Mouse (Mus musculus) lung, embryonic 16.5 days (tissue): ENCODE data around the gene Slc30a5. TPM values are rescaled to one million over a fixed set of nuclear protein-coding genes. Genes with fewer than 3 reads are reported as not detected.
A peak's percentile ranks its signal among the peaks of the same experiment; 100 is the strongest.
"Not testable (repeated sequence)": the region's sequence is repeated elsewhere in the genome, so short reads cannot be mapped to it uniquely, and the experiment has no call there.

ENCODE experiments used
- ATAC-seq: fragments of 200-750 bp; cut with Nextera tagmentation; 2 replicates; pipeline ENCODE4 v1.8.0; 2017; ENCODE audit warnings: low read depth, mild to moderate bottlenecking, moderate library complexity
- H3K27ac ChIP-seq: fragments of 300-500 bp; sonication (generic); 2 replicates; pipeline ENCODE4 v1.5.1; 2014; ENCODE audit warnings: mild to moderate bottlenecking, control low read depth, low read length
- H3K27me3 ChIP-seq: fragments of 300-500 bp; sonication (generic); 2 replicates; pipeline ENCODE4 v1.6.1; 2014; ENCODE audit warnings: low read depth, low read length, mixed read lengths; ENCODE audit not compliant: control insufficient read depth, insufficient read depth
- H3K36me3 ChIP-seq: fragments of 300-500 bp; sonication (generic); 2 replicates; pipeline ENCODE4 v1.6.1; 2014; ENCODE audit warnings: low read length; ENCODE audit not compliant: control insufficient read depth, insufficient read depth
- H3K4me1 ChIP-seq: fragments of 300-500 bp; sonication (generic); replicated peaks from 2 replicates; pipeline ENCODE4 v1.6.1; 2014; ENCODE audit warnings: low read length, mixed read lengths; ENCODE audit not compliant: control insufficient read depth, insufficient read depth
- H3K4me2 ChIP-seq: fragments of 300-500 bp; sonication (generic); 2 replicates; pipeline ENCODE4 v1.6.1; 2014; ENCODE audit warnings: low read depth, low read length, control low read depth
- H3K4me3 ChIP-seq: fragments of 300-500 bp; sonication (generic); 2 replicates; pipeline ENCODE4 v1.5.1; 2014; ENCODE audit warnings: mild to moderate bottlenecking, low read length, control low read depth
- H3K9ac ChIP-seq: fragments of 300-500 bp; sonication (generic); 2 replicates; pipeline ENCODE4 v1.6.1; 2014; ENCODE audit warnings: low read length, control low read depth
- H3K9me3 ChIP-seq: fragments of 300-500 bp; sonication (generic); 2 replicates; pipeline ENCODE4 v1.6.1; 2016; ENCODE audit warnings: low read length; ENCODE audit not compliant: control insufficient read depth
- WGBS: fragments of 180-500 bp; shearing (Covaris S2); extraction: QIAGEN DNeasy Blood & Tissue Kit; methylation state at CpG from one replicate; pipeline ENCODE4 v1.1.7; 2014; 5-methylcytosine and 5-hydroxymethylcytosine counted together
- polyA plus RNA-seq: library from polyadenylated mRNA; unstranded; fragments of >200 nt; fragmentation: Nextera tagmentation; extraction: Ambion mirVana; gene quantifications from 2 replicates; pipeline ENCODE4 v1.2.1, GENCODE M21; 2015

Slc30a5 gene
- polyA plus RNA-seq, 1 experiment from 2014 or later: 46.2 TPM

DNA sequence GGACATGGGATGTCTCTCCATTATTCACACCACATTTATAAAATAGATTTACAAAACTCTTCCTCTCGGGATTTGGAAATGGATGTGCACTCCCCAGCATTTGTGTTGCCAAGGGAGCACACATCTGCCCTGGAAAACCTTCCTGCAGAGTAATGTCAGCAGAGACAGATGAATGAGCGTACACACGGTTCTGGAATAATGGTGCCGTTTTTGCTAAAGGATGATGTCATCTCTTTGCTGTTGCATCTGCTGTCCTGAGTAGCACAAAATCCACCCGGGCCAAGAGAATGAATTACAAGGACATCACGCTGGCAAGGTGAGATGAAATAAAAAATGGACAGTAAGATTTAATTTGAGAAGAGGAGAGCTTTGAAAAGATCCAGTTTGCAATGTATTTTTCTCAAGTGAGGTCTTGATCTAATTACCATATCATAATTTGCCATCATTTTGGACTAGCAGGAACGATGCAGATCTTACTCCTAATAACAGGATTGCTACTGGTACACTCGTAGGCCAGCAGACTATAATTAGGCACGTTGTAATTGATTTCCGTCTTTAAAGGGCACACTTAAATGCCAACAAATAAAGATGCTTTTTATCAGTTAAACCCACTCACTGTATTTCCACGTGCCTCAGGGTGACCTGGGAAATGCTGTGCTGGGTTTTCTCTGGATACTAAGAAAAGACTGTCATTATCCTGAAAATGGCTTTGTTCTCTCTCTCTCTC is 38.4 kb upstream of the Slc30a5 start:
- 50% methylated on average over 11 of the region's 11 CpGs for WGBS
- Histone ChIP-seq H3K27me3 (no peaks in the 10 kb centered on the region), H3K36me3 (no peaks in the 10 kb centered on the region), H3K9ac (no peak overlapping the region), H3K4me1 (0 out of 2 replicates have a peak, but pooled peaks cover 3% of the 10 kb centered on the region), H3K4me3 (no peak overlapping the region), H3K4me2 (no peak overlapping the region), H3K27ac (no peak overlapping the region), H3K9me3 (no peaks in the 10 kb centered on the region)
- no peak for ATAC-seq

DNA sequence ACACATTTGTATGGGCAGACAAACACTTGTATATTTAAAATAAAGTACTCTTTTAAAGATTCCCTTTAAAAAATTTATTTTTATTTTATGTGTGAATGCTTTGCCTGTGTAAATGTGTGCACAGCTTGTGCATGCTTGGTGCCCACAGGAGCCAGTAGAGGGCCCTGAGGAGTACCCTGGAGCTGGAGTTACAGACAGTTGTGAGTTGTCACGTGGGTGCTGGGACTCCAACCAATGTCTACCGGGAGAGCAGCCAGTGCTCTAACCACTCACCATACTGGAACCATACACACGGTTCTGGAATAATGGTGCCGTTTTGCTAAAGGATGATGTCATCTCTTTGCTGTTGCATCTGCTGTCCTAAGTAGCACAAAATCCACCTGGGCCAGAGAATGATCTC is 36.6 kb upstream of the Slc30a5 start:
- Histone ChIP-seq H3K36me3 (no peaks in the 10 kb centered on the region), H3K27me3 (no peaks in the 10 kb centered on the region), H3K9me3 (no peaks in the 10 kb centered on the region), H3K4me2 (no peak overlapping the region), H3K9ac (no peak overlapping the region), H3K4me1 (peaks cover 6% of the 10 kb centered on the region; the same call in 1 of the 2 replicates), H3K27ac (no peak overlapping the region), H3K4me3 (no peak overlapping the region)
- no peak for ATAC-seq
- WGBS: 73% methylated on average over 4 of the region's 4 CpGs

DNA sequence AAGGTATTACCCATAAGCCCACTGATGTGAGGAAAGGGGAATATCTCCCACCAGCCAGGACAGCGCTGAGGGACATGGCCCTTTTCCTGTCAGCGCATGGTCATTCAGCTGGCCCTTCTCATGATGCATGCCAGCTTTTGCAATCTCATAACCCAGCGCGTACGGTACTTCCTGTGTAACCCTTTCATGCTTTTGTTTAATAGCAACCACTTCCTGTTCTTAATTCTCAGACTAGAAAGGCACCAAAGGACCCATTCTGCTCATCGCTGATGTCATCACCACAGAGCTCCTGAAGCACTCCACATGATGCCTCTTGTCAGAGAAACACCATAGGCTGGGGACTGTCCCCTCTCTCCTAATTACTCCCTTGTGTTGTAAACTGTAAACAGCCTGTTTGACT is 33.1 kb upstream of the Slc30a5 start:
- WGBS: 40% methylated on average over 6 of the region's 6 CpGs
- H3K4me2 ChIP-seq: no peak overlapping the region

DNA sequence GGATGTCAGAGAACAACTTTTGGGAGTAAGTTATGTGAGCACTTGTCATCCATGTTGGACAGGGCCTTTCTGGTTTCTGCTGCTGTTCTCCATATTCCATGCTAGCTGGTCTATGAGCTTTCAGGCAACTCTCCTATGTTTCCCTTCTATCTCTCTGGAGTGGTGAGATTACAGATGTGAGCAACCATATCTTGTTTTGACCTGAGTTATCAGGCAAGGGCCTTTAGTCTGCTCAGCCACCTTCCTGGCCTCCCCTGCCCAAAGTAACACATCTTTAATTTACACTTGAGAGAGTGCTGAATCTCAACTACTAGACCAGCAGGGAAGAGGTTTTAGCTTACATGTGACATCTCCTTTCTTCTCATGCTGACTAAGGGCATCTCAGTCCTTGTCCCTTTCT is 32.5 kb upstream of the Slc30a5 start:
- peaks cover 6% of the 10 kb centered on the region; the same call in 1 of the 2 replicates for H3K4me1 ChIP-seq
- no peak for ATAC-seq
- H3K9ac ChIP-seq: no peak overlapping the region
- H3K4me2 ChIP-seq: no peak overlapping the region
- H3K36me3 ChIP-seq: no peaks in the 10 kb centered on the region
- H3K27ac ChIP-seq: peak overlapping the region; percentile 45; the same call in 1 of the 2 replicates
- no peaks in the 10 kb centered on the region for H3K27me3 ChIP-seq
- no peaks in the 10 kb centered on the region for H3K9me3 ChIP-seq
- no peak overlapping the region for H3K4me3 ChIP-seq

More for the DNA sequence above, 33.1 kb upstream of the Slc30a5 start:
- Histone ChIP-seq H3K27ac (peak overlapping the region; percentile 45; the same call in 1 of the 2 replicates), H3K9ac (no peak overlapping the region), H3K4me1 (peaks cover 6% of the 10 kb centered on the region; the same call in 1 of the 2 replicates), H3K9me3 (no peaks in the 10 kb centered on the region), H3K27me3 (no peaks in the 10 kb centered on the region), H3K36me3 (no peaks in the 10 kb centered on the region), H3K4me3 (no peak overlapping the region)
- peak; percentile 89 for ATAC-seq

DNA sequence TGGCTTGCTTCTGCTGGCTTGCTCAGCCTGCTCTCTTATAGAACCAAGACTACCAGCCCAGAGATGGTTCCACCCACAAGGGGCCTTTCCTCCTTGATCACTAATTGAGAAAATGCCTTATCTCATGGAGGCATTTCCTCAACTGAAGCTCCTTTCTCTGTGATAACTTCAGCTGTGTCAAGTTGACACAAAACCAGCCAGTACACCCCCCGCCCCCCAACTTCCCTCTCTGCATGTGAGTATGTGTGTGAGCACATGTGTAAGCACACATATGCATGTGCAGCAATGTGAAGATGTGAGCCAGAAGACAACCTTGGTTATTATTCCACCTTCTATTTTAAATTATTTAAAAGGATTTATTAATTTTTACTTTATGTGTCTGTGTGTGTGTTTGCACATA is 30.7 kb upstream of the Slc30a5 start:
- not testable (repeated sequence) for H3K9me3 ChIP-seq, H3K4me2 ChIP-seq
- WGBS: 96% methylated on average over 1 of the region's 1 CpGs

DNA sequence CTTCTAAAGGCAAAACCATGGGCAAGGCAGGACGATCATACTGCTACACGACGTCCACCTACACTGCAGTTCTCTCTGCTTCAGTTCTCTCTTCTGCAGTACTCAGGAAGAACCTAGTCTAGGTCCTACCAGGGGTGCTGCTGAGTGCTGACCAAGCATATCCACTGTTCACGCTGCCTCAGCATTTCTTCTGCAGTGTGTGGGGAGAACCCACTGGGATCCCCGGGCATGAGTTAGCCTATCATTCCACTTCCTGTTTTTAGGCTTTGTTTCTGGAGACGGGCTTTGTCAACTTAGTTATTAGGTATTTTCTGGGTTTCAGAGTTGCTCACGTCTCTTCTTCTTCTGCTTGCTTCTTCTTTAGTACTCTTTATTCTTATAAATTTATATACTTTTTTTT is 25.9 kb upstream of the Slc30a5 start:
- WGBS: 83% methylated on average over 7 of the region's 7 CpGs
- H3K27ac ChIP-seq: no peak overlapping the region
- ATAC-seq: no peak

More for the DNA sequence above, 30.7 kb upstream of the Slc30a5 start:
- H3K4me3 ChIP-seq, ATAC-seq, H3K27me3 ChIP-seq, H3K4me1 ChIP-seq, H3K27ac ChIP-seq, H3K9ac ChIP-seq, H3K36me3 ChIP-seq: not testable (repeated sequence)

DNA sequence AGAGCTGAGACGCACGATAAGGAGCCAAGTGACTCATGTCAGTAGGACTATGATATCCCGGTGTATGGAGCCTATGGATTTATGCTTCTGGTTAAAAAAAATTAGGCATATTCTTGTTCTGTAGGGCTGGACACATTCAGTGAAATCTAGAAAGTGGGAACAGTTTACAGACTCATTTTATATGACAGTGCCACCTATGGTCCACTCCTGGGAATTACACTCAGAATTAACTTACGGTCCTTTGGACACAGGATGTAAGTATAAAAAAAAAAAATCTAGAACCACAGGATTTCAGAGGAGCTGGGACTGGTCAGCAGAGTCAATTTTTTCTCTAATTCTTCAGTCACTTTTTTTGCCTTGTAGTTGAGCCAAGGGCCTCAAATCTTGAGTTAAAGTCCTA is 20.9 kb upstream of the Slc30a5 start:
- WGBS: 40% methylated on average over 4 of the region's 4 CpGs
- Histone ChIP-seq H3K36me3 (no peaks in the 10 kb centered on the region), H3K4me3 (no peak overlapping the region), H3K4me2 (no peak overlapping the region), H3K27ac (no peak overlapping the region), H3K27me3 (no peaks in the 10 kb centered on the region), H3K4me1 (no peaks in the 10 kb centered on the region), H3K9ac (no peak overlapping the region), H3K9me3 (no peaks in the 10 kb centered on the region)
- no peak for ATAC-seq

More for the DNA sequence above, 25.9 kb upstream of the Slc30a5 start:
- no peaks in the 10 kb centered on the region for H3K4me1 ChIP-seq
- no peak overlapping the region for H3K4me3 ChIP-seq
- no peaks in the 10 kb centered on the region for H3K9me3 ChIP-seq
- H3K4me2 ChIP-seq: no peak overlapping the region
- H3K27me3 ChIP-seq: no peaks in the 10 kb centered on the region
- H3K9ac ChIP-seq: no peak overlapping the region
- no peaks in the 10 kb centered on the region for H3K36me3 ChIP-seq

DNA sequence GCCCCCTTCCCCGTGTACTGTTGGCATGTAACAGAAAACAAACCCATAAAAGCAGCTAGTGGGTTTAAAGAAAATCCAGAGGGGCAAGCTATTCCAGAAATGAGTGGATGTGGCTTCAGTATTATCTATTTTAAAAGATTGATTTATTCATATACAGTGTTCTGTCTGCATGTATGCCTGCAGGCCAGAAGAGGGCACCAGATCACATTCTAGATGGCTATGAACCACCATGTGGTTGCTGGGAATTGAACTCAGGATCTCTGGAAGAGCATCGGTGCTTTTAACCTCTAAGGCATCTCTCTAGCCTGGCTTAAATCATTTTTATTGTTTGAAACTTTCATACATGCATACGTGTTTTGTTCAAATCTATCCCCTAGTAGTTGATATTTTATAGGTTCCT is 19.9 kb upstream of the Slc30a5 start:
- ATAC-seq: no peak
- H3K4me2 ChIP-seq: no peak overlapping the region
- 73% methylated on average over 3 of the region's 3 CpGs for WGBS
- H3K27me3 ChIP-seq: no peaks in the 10 kb centered on the region
- H3K4me3 ChIP-seq: no peak overlapping the region
- H3K27ac ChIP-seq: no peak overlapping the region
- no peaks in the 10 kb centered on the region for H3K4me1 ChIP-seq
- H3K36me3 ChIP-seq: no peaks in the 10 kb centered on the region
- no peaks in the 10 kb centered on the region for H3K9me3 ChIP-seq
- no peak overlapping the region for H3K9ac ChIP-seq

DNA sequence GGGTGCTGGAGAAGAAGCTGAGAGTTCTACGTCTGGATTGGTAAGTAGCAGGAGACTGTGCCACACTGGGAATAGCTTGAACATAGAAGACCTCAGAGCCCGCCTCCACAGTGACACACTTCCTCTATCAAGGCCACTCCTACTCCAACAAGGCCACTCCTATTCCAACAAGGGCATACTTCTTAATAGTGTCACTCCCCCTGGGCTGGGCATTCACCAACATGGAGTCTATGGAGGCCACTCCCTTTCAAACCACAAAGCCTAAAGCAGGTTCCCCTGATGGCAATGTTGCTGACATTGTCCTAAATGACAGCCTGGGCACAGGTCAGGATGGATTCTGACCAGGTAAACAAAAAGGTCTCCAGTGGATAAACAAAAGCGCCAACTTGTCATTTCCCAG is 15.9 kb upstream of the Slc30a5 start:
- H3K4me1 ChIP-seq: no peaks in the 10 kb centered on the region; the same call in 1 of the 2 replicates
- no peaks in the 10 kb centered on the region for H3K36me3 ChIP-seq
- no peaks in the 10 kb centered on the region for H3K9me3 ChIP-seq
- H3K27me3 ChIP-seq: no peaks in the 10 kb centered on the region
- 78% methylated on average over 3 of the region's 3 CpGs for WGBS
- no peak for ATAC-seq
- H3K4me2 ChIP-seq: no peak overlapping the region
- no peak overlapping the region for H3K27ac ChIP-seq
- H3K9ac ChIP-seq: no peak overlapping the region
- no peak overlapping the region for H3K4me3 ChIP-seq
